Mouse (Mus musculus): Measurements from ENCODE around the gene Sntg2.

The Sntg2 gene

GRCm38 (mm10) chr12:30283741-30284140, 89.4 kb downstream of the Sntg2 start:
- DNase-seq (ENCODE audit: low read depth, low spot score), result no peak

GRCm38 (mm10) chr12:30272242-30272985, 100.8 kb downstream of the Sntg2 start:
- no peak for DNase-seq (ENCODE audit: low read depth, low spot score)

- no peak for DNase-seq (ENCODE audit: low read depth, low spot score)
These were observed 109.0 kb downstream of the Sntg2 start for GRCm38 (mm10) chr12:30264206-30264605.

GRCm38 (mm10) chr12:30261187-30261586, 112.0 kb downstream of the Sntg2 start:
- no peak for DNase-seq (ENCODE audit: low read depth, low spot score)

- no peak for DNase-seq (ENCODE audit: low read depth, low spot score)
These were observed 114.5 kb downstream of the Sntg2 start for GRCm38 (mm10) chr12:30258641-30259040.

GRCm38 (mm10) chr12:30257664-30258063, 115.5 kb downstream of the Sntg2 start:
- no peak for DNase-seq (ENCODE audit: low read depth, low spot score)

GRCm38 (mm10) chr12:30256207-30256606, 117.0 kb downstream of the Sntg2 start:
- DNase-seq (ENCODE audit: low read depth, low spot score), result no peak

GRCm38 (mm10) chr12:30254581-30254980, 118.6 kb downstream of the Sntg2 start:
- no peak for DNase-seq (ENCODE audit: low read depth, low spot score)

GRCm38 (mm10) chr12:30252381-30252780, 120.8 kb downstream of the Sntg2 start:
- no peak for DNase-seq (ENCODE audit: low read depth, low spot score)

- peak; percentile 80 for DNase-seq (ENCODE audit: low read depth, low spot score)
These were observed 121.8 kb downstream of the Sntg2 start for GRCm38 (mm10) chr12:30251283-30251829.

GRCm38 (mm10) chr12:30249068-30249467, 124.1 kb downstream of the Sntg2 start:
- DNase-seq (ENCODE audit: low read depth, low spot score), result peak; percentile 45

GRCm38 (mm10) chr12:30246286-30246945, 126.8 kb downstream of the Sntg2 start:
- peak; percentile 87 for DNase-seq (ENCODE audit: low read depth, low spot score)

GRCm38 (mm10) chr12:30244194-30244593, 129.0 kb downstream of the Sntg2 start:
- DNase-seq (ENCODE audit: low read depth, low spot score), result peak; percentile 67

- DNase-seq (ENCODE audit: low read depth, low spot score), result no peak
These were observed 132.3 kb downstream of the Sntg2 start for GRCm38 (mm10) chr12:30240891-30241290.

- DNase-seq (ENCODE audit: low read depth, low spot score), result no peak
These were observed 138.2 kb downstream of the Sntg2 start for GRCm38 (mm10) chr12:30234940-30235339.

- peak; percentile 75 for DNase-seq (ENCODE audit: low read depth, low spot score)
These were observed 145.2 kb downstream of the Sntg2 start for GRCm38 (mm10) chr12:30228004-30228403.

GRCm38 (mm10) chr12:30226247-30226646, 146.9 kb downstream of the Sntg2 start:
- no peak for DNase-seq (ENCODE audit: low read depth, low spot score)

GRCm38 (mm10) chr12:30216762-30217441, 156.3 kb downstream of the Sntg2 start:
- DNase-seq (ENCODE audit: low read depth, low spot score), result no peak

GRCm38 (mm10) chr12:30214761-30215160, 158.4 kb downstream of the Sntg2 start:
- DNase-seq (ENCODE audit: low read depth, low spot score), result no peak

- DNase-seq (ENCODE audit: low read depth, low spot score), result no peak
These were observed 162.8 kb downstream of the Sntg2 start for GRCm38 (mm10) chr12:30210388-30210787.

- peak; percentile 13 for DNase-seq (ENCODE audit: low read depth, low spot score)
These were observed 164.6 kb downstream of the Sntg2 start for GRCm38 (mm10) chr12:30208527-30208926.

GRCm38 (mm10) chr12:30208087-30208486, 165.1 kb downstream of the Sntg2 start:
- DNase-seq (ENCODE audit: low read depth, low spot score), result peak; percentile 67

All from brain, adult 2 months (tissue).